Mouse (Mus musculus) fibroblast of lung, adult 2 months (primary cell): ENCODE results near the gene Fbp1.
"Not testable (repeated sequence)": the region's sequence is repeated elsewhere in the genome, so short reads cannot be mapped to it uniquely, and the experiment has no call there.

Experiments
- DNase-seq: peaks from one replicate; pipeline ENCODE4 v3.0.0-alpha.2; 2011; ENCODE audit warnings: low read depth

Fbp1 gene

GRCm38 (mm10) chr13:62883925-62884324 is 4.2 kb downstream of the Fbp1 start:
- no peak for DNase-seq

GRCm38 (mm10) chr13:62883436-62883835 is 4.6 kb downstream of the Fbp1 start:
- no peak for DNase-seq

GRCm38 (mm10) chr13:62882856-62883255 is 5.2 kb downstream of the Fbp1 start:
- no peak for DNase-seq

- DNase-seq, result no peak
Measured at GRCm38 (mm10) chr13:62881336-62881735, 6.7 kb downstream of the Fbp1 start.

GRCm38 (mm10) chr13:62879831-62880615 is 8.1 kb downstream of the Fbp1 start:
- DNase-seq, result no peak

- no peak for DNase-seq
Measured at GRCm38 (mm10) chr13:62879411-62879810, 8.7 kb downstream of the Fbp1 start.

GRCm38 (mm10) chr13:62877247-62877646 is 10.8 kb downstream of the Fbp1 start:
- DNase-seq, result no peak

- DNase-seq, result no peak
Measured at GRCm38 (mm10) chr13:62876111-62876510, 12.0 kb downstream of the Fbp1 start.

- no peak for DNase-seq
Measured at GRCm38 (mm10) chr13:62872252-62872651, 15.8 kb downstream of the Fbp1 start.

- DNase-seq, result no peak
Measured at GRCm38 (mm10) chr13:62870605-62871004, 17.5 kb downstream of the Fbp1 start.

GRCm38 (mm10) chr13:62866817-62867216 is 21.3 kb downstream of the Fbp1 start:
- DNase-seq, result no peak

- DNase-seq, result peak; percentile 80
Measured at GRCm38 (mm10) chr13:62865651-62866315, 22.3 kb downstream of the Fbp1 start.

GRCm38 (mm10) chr13:62863771-62864170 is 24.3 kb downstream of the Fbp1 start:
- no peak for DNase-seq

GRCm38 (mm10) chr13:62862875-62863274 is 25.2 kb downstream of the Fbp1 start:
- DNase-seq, result no peak

- DNase-seq, result no peak
Measured at GRCm38 (mm10) chr13:62860068-62860467, 28.0 kb downstream of the Fbp1 start.

- DNase-seq, result not testable (repeated sequence)
Measured at GRCm38 (mm10) chr13:62859251-62859650, 28.8 kb downstream of the Fbp1 start.

- no peak for DNase-seq
Measured at GRCm38 (mm10) chr13:62857941-62858915, 29.9 kb downstream of the Fbp1 start, which contains the start of gene Fbp2. TSS of gene Fbp2 (minus strand) at chr13:62858422.

GRCm38 (mm10) chr13:62856850-62857249 is 31.2 kb downstream of the Fbp1 start:
- no peak for DNase-seq

GRCm38 (mm10) chr13:62856305-62856675 is 31.8 kb downstream of the Fbp1 start:
- peak; percentile 82 for DNase-seq

GRCm38 (mm10) chr13:62855396-62856304 is 32.4 kb downstream of the Fbp1 start:
- no peak for DNase-seq

GRCm38 (mm10) chr13:62854666-62855065 is 33.4 kb downstream of the Fbp1 start:
- DNase-seq, result no peak
